Mouse (Mus musculus) ES-E14 (cell line): ENCODE results near the gene Cracr2a. TPM values are rescaled to one million over a fixed set of nuclear protein-coding genes. Genes with fewer than 3 reads are reported as not detected.

ENCODE experiments used
- DNase-seq: peaks from one replicate; pipeline ENCODE4 v3.0.0-alpha.2; 2013; ENCODE audit warnings: low read depth, low spot score
- H3K27ac ChIP-seq: 2 replicates; pipeline ENCODE4 v1.5.1; 2012; ENCODE audit warnings: low read depth, mild to moderate bottlenecking, low read length, moderate library complexity, mixed read lengths; ENCODE audit not compliant: poor library complexity, insufficient read depth, severe bottlenecking
- H3K36me3 ChIP-seq: 2 replicates; pipeline ENCODE4 v1.6.1; 2012; ENCODE audit warnings: mild to moderate bottlenecking, low read length, moderate library complexity, mixed read lengths; ENCODE audit not compliant: control insufficient read depth, poor library complexity, insufficient read depth, severe bottlenecking
- H3K4me1 ChIP-seq, 2 experiments: fragments of 150-350 bp in 1 of 2; sonication (generic) in 1 of 2; 2 replicates each; pipeline ENCODE4 v1.6.1; 2012; ENCODE audit warnings: low read length in 2 of 2, mild to moderate bottlenecking in 1 of 2, mixed read lengths in 1 of 2; ENCODE audit not compliant: control insufficient read depth in 2 of 2, insufficient read depth in 2 of 2, poor library complexity in 1 of 2
- H3K4me3 ChIP-seq, 2 experiments: fragments of 150-350 bp in 1 of 2; sonication (generic) in 1 of 2; 2 replicates each; pipeline ENCODE4 v1.5.1; 2012; ENCODE audit warnings: low read length in 2 of 2, low read depth in 1 of 2, mild to moderate bottlenecking in 1 of 2, mixed read lengths in 1 of 2; ENCODE audit not compliant: insufficient read depth in 1 of 2, poor library complexity in 1 of 2, severe bottlenecking in 1 of 2
- H3K9ac ChIP-seq: 2 replicates; pipeline ENCODE4 v1.6.1; 2012; ENCODE audit warnings: low read depth, mild to moderate bottlenecking, low read length, mixed read lengths; ENCODE audit not compliant: poor library complexity, insufficient read depth, severe bottlenecking
- H3K9me3 ChIP-seq: fragments of 150-350 bp; sonication (generic); 2 replicates; pipeline ENCODE4 v1.6.1; 2012; ENCODE audit warnings: low read depth, mild to moderate bottlenecking, low read length; ENCODE audit not compliant: control insufficient read depth, insufficient read depth
- CHD2 ChIP-seq: IDR thresholded peaks from 2 replicates; pipeline ENCODE4 v1.6.1; 2014; ENCODE audit warnings: mild to moderate bottlenecking, low read depth, low read length, inconsistent platforms
- HCFC1 ChIP-seq: IDR thresholded peaks from 2 replicates; pipeline ENCODE4 v1.6.1; 2012; ENCODE audit warnings: low read length, inconsistent platforms, borderline replicate concordance; ENCODE audit not compliant: insufficient read depth
- MAFK ChIP-seq: IDR thresholded peaks from 2 replicates; pipeline ENCODE4 v1.6.1; 2014; ENCODE audit warnings: mild to moderate bottlenecking, low read depth, low read length, inconsistent platforms; ENCODE audit not compliant: insufficient read depth
- ZC3H11A ChIP-seq: IDR thresholded peaks from 2 replicates; pipeline ENCODE4 v1.6.1; 2012; ENCODE audit warnings: low read depth, mild to moderate bottlenecking, inconsistent platforms, low read length, borderline replicate concordance
- ZNF384 ChIP-seq: IDR thresholded peaks from 2 replicates; pipeline ENCODE4 v1.6.1; 2012; ENCODE audit warnings: low read depth, low read length, inconsistent platforms
- in situ Hi-C, 2 experiments: fragments of 600-800 bp; cut with MboI; formaldehyde crosslinking; loops; one replicate each; pipeline ENCODE4 v1.15.1; 2025; ENCODE audit warnings: low sequenced_read_pairs in 2 of 2, inconsistent platforms in 1 of 2; ENCODE audit not compliant: unreplicated experiment in 2 of 2
- total RNA-seq: library from RNA; depleted of rRNA; stranded (reverse); fragments of 300-350 nt; gene quantifications from 2 replicates; pipeline ENCODE4 v1.2.3, GENCODE M21; 2012

Gene Cracr2a
- total RNA-seq, 1 experiment = 0.76 TPM

- in situ Hi-C loops = no loop called here
- Histone ChIP-seq H3K4me1 (peaks cover 3 to 4% of the 10 kb centered on the region in 2 experiments; a peak in 1 of 4 replicates), H3K9me3 (no peaks in the 10 kb centered on the region), H3K4me3 (no peak overlapping the region), H3K36me3 (no peaks in the 10 kb centered on the region), H3K9ac (no peak overlapping the region), H3K27ac (no peak overlapping the region)
- TF ChIP-seq CHD2 (no peak), MAFK (no peak), HCFC1 (no peak), ZNF384 (no peak), ZC3H11A (no peak)
- DNase-seq = no peak
These were observed 80.1 kb downstream of the Cracr2a start for GRCm38 (mm10) chr6:127641077-127641801.

GRCm38 (mm10) chr6:127655988-127656387 lies 94.8 kb downstream of the Cracr2a start:
- no peak overlapping the region for H3K4me3 ChIP-seq
- H3K9ac ChIP-seq = no peak overlapping the region
- H3K9me3 ChIP-seq = no peaks in the 10 kb centered on the region
- DNase-seq = no peak
- TF ChIP-seq ZC3H11A (no peak), MAFK (no peak), CHD2 (no peak), HCFC1 (no peak), ZNF384 (no peak)
- no peak overlapping the region for H3K27ac ChIP-seq
- no peaks in the 10 kb centered on the region for H3K4me1 ChIP-seq
- in situ Hi-C loops = no loop called here
- no peaks in the 10 kb centered on the region for H3K36me3 ChIP-seq

DNA sequence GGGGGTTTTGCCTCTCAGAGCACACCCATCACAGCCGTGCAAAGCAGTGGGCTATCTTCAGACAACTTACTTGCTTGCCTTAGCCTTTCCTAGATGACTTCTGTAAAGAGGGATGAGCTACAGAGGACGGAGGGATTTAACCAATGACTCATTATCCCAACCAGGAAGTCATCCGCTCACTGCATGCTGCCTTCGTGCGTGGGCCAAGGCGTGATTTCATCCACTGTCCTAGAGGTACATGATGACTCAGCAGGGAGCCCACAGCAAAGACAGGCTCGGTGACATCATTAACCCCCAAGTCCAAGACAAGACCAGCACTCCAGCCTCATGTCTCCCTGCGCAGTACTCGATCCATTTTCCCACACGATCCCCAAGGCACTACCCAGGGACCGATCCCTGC lies 96.0 kb downstream of the Cracr2a start:
- Histone ChIP-seq H3K4me1 (no peaks in the 10 kb centered on the region), H3K4me3 (no peak overlapping the region), H3K27ac (no peak overlapping the region), H3K9me3 (no peaks in the 10 kb centered on the region), H3K36me3 (no peaks in the 10 kb centered on the region), H3K9ac (no peak overlapping the region)
- in situ Hi-C loops = no loop called here
- TF ChIP-seq MAFK (no peak), ZC3H11A (no peak), HCFC1 (no peak), ZNF384 (no peak), CHD2 (no peak)
- no peak for DNase-seq

DNA sequence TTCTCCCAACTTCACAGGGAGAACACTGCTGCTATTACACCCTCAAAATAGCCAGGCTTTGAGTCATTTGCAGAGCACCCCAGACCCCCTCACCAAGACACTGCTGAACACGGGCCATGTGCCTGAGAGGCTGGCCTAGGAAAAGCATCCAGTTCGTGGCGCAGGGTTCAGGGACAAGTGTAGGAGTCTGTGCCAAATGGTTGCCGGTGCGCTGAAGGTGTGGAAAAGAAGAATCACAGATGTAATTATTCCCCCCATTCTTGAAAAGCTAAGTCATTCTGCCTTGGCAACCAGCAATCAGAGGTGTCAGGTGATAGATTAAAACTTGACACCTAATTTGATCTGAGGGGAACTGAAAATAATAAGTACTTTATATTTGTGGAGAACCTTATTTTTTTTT lies 98.3 kb downstream of the Cracr2a start:
- no peak overlapping the region for H3K27ac ChIP-seq
- no peak overlapping the region for H3K9ac ChIP-seq
- no peaks in the 10 kb centered on the region for H3K36me3 ChIP-seq
- H3K9me3 ChIP-seq = no peaks in the 10 kb centered on the region
- no peaks in the 10 kb centered on the region for H3K4me1 ChIP-seq
- in situ Hi-C loops = no loop called here
- TF ChIP-seq CHD2 (no peak), ZC3H11A (no peak), MAFK (no peak), ZNF384 (no peak)
- H3K4me3 ChIP-seq = no peak overlapping the region
- no peak for DNase-seq

- no peak overlapping the region for H3K4me3 ChIP-seq
- H3K36me3 ChIP-seq = no peaks in the 10 kb centered on the region
- TF ChIP-seq ZNF384 (no peak), HCFC1 (no peak), ZC3H11A (no peak), CHD2 (no peak), MAFK (no peak)
- H3K27ac ChIP-seq = no peak overlapping the region
- H3K9ac ChIP-seq = no peak overlapping the region
- no peak for DNase-seq
- in situ Hi-C loops = no loop called here
- no peaks in the 10 kb centered on the region for H3K9me3 ChIP-seq
- H3K4me1 ChIP-seq = no peaks in the 10 kb centered on the region
These were observed 98.8 kb downstream of the Cracr2a start for GRCm38 (mm10) chr6:127659966-127660365.
